Mouse (Mus musculus) urinary bladder, adult 2 months (tissue): Measurements from ENCODE around the gene Nufip1. TPM values are rescaled to one million over a fixed set of nuclear protein-coding genes. Genes with fewer than 3 reads are reported as not detected.

Experiments used
- DNase-seq: peaks from one replicate; pipeline ENCODE4 v3.0.0; 2022; ENCODE audit warnings: low spot score
- polyA plus RNA-seq: library from polyadenylated mRNA; depleted of rRNA; stranded (reverse); fragments of >200 nt; gene quantifications from 2 replicates; pipeline ENCODE4 v1.2.3, GENCODE M21; 2012; rRNA removed

The Nufip1 gene
- polyA plus RNA-seq = 5.0 and 5.5 TPM in 2 replicates

GRCm38 (mm10) chr14:76110396-76111221 lies at the start of gene Nufip1, which contains the start of gene Gpalpp1:
Nufip1 (plus strand) TSS chr14:76110891.
Gpalpp1 (minus strand) TSS chr14:76110760.
- peak; percentile 68 for DNase-seq

DNA sequence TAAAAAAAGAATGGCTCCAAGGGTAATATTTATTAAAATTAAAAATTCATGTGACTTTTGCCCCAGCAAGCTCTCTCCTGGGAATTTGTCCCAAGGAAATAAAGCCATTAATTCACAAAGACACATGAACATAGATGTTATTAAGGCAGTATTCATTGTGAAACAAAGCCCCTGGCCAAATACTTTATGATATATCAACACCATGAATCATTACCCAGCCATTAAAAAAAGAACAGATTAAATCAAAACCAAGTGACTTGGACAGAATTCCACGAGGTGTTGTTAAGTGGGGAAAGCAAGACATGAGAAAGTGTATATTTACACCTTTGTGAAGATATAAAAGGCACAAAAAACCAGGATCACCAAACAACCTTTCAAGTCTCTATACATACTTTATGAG lies 43.5 kb upstream of the Nufip1 start:
- no peak for DNase-seq

GRCm38 (mm10) chr14:76068296-76068695 lies 42.4 kb upstream of the Nufip1 start:
- no peak for DNase-seq

DNA sequence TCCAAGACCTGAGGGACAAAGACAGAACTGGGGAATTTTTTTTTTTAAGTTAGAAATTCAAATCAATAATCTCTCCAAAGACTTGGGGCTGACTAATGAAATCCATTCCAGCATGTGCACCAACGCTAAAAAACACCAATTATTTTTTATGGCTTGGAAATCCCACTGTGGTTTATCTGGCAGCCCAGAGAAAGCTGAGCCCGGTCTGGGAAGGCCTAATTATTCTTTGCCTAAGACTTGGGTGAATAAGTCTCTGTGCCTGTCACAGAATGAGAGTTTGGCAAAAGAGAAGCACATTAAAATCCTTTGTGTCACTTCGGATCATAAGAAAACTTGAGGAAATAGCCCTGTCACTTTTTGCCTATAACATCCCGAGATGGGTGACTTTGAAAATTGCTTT lies 41.4 kb upstream of the Nufip1 start:
- no peak for DNase-seq

DNA sequence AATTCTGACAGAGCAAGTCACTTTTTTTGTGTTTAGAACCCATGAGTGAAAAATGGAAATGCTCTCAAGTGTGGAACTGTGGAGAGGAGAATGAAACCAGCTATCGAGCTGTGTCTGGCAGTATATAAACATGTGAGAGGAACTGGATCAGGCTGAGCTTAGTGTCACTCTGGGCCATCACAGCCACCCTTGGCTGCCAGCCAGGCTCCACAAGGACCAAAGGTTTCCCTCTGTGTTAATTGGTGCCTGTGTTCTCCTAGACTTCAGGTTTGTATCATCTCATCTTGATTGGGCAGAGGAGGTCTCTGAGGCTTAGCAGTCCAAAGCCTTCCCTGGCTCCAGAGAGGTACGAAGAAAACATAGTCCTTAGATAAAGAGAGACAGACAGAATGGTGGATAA lies 38.1 kb upstream of the Nufip1 start:
- DNase-seq = no peak

GRCm38 (mm10) chr14:76074206-76074605 lies 36.5 kb upstream of the Nufip1 start:
- DNase-seq = no peak

GRCm38 (mm10) chr14:76075721-76076120 lies 35.0 kb upstream of the Nufip1 start:
- no peak for DNase-seq

DNA sequence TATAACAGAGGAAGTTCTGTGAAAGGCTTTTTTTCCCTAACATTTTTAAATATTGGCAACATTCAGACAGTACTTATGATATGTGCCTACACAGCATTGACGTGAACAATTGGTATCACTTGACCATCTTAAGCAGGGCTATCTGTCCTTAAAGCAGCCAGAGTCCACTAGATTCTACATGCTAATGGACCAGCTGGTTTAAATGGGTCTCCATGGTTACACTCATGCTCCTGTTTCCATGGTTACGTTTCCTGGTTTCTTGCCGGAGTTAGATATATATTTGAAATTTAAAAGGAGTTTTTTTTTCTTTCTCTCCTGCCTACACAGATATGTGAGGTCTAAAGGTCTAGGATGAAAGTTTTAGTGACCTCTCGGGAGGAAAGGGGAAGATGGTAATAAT lies 34.1 kb upstream of the Nufip1 start:
- no peak for DNase-seq

DNA sequence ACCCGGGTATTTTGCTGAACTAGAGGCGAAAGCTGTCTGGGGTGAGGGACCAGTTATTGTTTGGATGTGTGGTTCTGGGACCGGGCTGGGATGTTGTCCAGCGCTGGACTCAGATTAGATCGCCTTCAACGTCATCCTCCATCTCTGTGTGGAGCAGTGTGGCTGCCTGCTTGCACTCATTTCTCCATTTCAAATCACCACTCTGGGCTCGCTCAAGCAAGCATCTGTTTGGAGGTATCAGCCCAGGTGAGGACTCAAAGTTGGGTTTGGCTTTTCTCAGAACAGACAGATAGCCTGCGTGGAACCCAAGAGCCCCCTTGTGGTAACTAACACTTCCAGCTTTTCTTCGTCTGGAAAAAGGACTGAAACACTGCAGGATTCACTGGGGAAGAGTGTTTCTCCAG lies 33.6 kb upstream of the Nufip1 start:
- DNase-seq = no peak

DNA sequence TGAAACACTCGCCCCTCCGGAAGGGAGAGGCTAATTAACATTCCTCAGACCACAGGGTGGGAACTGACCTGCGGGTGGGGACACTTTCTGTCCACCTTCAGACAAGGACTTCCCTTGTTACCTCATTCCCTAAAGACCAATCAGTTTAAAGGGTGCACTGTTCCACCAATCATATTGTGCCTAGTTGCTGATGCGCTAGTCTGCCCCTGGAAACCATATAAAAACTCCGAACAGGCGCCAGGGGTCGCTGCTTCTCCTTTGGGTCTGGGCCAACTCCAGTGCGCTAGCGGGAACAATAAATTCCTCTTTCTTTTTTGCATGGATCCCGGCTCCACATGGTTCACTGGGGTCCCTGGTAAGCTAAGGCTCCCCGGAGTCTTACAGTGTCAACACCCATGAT lies 29.2 kb upstream of the Nufip1 start:
- no peak for DNase-seq

GRCm38 (mm10) chr14:76082086-76082636 lies 28.5 kb upstream of the Nufip1 start:
- DNase-seq = no peak

GRCm38 (mm10) chr14:76084188-76084587 lies 26.5 kb upstream of the Nufip1 start:
- DNase-seq = no peak

- DNase-seq = no peak
These were observed 13.4 kb upstream of the Nufip1 start for GRCm38 (mm10) chr14:76097244-76097643.

DNA sequence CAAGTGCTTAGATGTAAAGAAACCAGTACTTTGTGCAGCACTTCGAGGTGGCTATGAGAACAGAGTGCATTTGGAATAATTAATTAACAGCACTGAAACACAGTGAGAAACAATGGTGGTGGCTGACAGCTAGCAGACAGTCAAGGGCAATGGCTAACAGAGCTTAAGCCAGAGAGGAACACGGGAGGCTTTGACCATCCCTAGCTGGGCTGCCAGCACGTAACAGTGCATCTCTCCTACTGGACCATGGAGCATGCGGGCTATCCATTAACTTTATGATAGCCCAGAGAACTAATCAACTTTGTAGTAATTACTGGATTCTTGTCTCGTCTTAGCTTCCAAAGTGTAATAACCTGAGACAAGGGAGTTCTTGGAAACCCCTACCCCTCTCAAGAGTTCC lies 12.9 kb upstream of the Nufip1 start:
- no peak for DNase-seq

DNA sequence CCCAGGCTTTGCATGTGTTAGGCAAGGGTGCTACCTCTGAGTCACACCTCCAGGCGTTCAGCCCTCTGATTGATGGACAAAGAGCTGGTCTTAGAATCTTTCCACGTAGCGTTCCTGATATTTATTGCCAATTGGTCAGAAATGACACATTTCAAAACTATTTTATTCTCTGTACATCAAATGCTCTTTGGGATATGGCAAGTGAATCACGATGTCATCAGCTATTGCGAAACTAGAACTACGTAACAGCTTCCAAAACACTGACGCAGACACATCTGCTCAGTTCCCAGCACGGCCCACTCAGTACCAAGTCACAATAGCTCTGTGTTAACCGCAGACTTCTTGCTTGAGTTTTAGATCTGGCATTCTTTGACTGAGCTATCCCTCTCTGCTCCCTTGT lies 11.1 kb upstream of the Nufip1 start:
- DNase-seq = no peak

DNA sequence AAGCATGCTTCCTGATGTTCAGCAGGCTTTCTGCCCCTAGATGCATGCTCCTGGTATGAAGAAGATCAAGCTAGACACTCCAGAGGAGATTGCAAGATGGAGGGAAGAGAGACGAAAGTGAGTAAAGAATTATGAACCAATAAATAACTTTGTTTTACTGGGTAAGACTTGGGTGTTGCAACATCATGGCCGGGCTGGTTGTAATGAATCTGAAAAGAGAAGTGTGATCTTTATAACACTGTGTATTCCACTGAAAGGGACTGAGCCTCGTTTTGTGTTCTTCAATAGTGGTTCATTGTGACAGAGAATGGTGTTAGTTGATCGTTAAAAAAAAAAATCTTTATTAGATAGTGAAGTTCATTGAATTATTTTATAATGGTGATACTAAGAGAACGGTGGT lies 5.1 kb downstream of the Nufip1 start:
- DNase-seq = no peak

DNA sequence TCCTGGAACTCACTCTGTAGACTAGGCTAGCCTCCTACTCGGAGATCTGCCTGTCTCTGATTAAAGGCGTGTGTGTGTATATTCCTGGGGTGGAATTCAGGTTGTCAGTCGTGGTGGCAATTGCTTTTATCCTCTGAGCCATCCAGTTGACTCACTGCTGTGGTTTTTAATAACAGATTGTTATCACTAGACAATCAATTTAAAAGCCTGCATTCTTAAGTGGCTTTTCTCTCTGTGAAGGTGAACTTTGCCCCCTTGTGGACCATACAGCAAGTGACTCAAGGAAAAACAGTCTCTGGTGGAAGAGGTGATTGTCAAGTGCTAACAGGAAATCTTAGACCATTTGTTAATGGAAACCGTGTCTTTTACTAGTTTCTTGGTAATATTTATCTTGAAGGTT lies 8.3 kb downstream of the Nufip1 start:
- DNase-seq = no peak

- DNase-seq = no peak
These were observed 9.8 kb downstream of the Nufip1 start for GRCm38 (mm10) chr14:76120472-76120871.

GRCm38 (mm10) chr14:76121901-76122662 lies 11.4 kb downstream of the Nufip1 start:
- DNase-seq = no peak

- DNase-seq = no peak
These were observed 12.0 kb downstream of the Nufip1 start for GRCm38 (mm10) chr14:76122663-76123058.

DNA sequence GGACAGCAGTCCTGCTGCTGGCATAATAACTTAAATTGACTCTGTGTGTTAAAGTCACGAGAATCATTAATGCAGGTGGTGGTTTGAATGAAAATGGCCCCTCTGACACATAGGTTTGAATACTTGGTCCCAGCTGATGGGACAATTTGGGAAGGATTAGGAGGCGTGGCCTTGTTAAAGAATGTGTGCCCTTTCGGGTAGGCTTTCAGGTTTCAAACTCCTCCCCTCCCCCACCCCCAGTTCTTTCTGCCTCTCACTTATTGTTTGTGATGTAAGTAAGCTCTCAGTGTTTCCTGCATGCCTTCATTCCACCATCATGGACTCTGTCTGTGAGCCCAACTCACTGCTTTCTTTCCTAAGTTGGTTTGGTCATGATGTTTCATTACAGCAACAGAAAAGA lies 16.6 kb downstream of the Nufip1 start:
- DNase-seq = no peak

GRCm38 (mm10) chr14:76128174-76128573 lies 17.5 kb downstream of the Nufip1 start:
- DNase-seq = no peak

DNA sequence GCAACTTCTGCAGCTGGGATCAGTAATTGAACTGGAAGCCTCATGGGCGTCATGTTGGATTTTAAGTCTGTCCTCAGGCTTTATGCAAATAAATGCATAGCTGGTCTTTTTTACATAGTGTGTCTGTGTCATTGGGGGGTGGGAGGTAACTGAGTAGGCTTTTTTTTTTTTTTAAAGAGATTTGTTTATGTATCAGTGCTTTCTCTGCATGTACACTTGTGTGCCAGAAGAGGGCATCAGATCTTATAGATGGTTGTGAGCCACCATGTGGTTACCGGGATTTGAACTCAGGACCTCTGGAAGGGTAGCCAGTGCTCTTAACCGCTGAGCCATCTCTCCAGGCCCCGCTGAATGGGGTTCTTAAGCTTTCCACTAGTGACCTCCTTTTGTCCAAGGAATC lies 24.3 kb downstream of the Nufip1 start:
- no peak for DNase-seq
